Mouse (Mus musculus) E14TG2a.4 (cell line): Measurements from ENCODE around the gene Gm10352.
"Not testable (repeated sequence)": the region's sequence is repeated elsewhere in the genome, so short reads cannot be mapped to it uniquely, and the experiment has no call there.

ENCODE experiments used
- H3K27me3 ChIP-seq: 2 replicates; pipeline ENCODE4 v1.6.1; 2014; ENCODE audit warnings: low read length, control low read depth; ENCODE audit not compliant: insufficient read depth
- H3K36me3 ChIP-seq: 2 replicates; pipeline ENCODE4 v1.6.1; 2014; ENCODE audit warnings: low read length, control low read depth; ENCODE audit not compliant: insufficient read depth
- H3K4me1 ChIP-seq: replicated peaks from 2 replicates; pipeline ENCODE4 v1.6.1; 2014; ENCODE audit warnings: low read depth, low read length, control low read depth
- H3K4me3 ChIP-seq: replicated peaks from 2 replicates; pipeline ENCODE4 v1.5.1; 2014; ENCODE audit warnings: mild to moderate bottlenecking, low read length
- H3K9me3 ChIP-seq: 2 replicates; pipeline ENCODE4 v1.6.1; 2014; ENCODE audit warnings: low read length, control low read depth

Gene Gm10352

DNA sequence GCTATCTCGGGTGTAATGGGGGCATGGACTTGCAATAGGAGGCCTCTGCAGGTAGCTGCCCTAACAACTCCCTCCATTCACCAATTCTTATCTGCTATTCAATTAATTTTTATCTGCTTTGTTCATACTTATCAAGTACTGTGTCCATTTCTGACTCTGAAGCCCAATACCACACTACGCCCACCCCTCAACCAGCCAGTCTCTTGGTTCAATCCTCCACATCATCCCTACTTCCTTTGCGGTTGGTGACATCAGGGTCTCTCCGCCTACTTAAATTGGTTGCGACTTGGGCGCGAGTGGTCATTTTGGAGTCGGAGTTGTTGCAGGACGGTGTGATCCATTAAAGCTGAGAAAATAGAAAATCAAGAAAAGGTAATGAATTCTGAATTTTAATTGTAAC is at the start of gene Gm10352:
TSS of gene Gm10352 (plus strand) at position 301 of the 400 bp plus-strand sequence.
- H3K4me3 ChIP-seq, H3K9me3 ChIP-seq, H3K27me3 ChIP-seq, H3K36me3 ChIP-seq, H3K4me1 ChIP-seq: not testable (repeated sequence)

DNA sequence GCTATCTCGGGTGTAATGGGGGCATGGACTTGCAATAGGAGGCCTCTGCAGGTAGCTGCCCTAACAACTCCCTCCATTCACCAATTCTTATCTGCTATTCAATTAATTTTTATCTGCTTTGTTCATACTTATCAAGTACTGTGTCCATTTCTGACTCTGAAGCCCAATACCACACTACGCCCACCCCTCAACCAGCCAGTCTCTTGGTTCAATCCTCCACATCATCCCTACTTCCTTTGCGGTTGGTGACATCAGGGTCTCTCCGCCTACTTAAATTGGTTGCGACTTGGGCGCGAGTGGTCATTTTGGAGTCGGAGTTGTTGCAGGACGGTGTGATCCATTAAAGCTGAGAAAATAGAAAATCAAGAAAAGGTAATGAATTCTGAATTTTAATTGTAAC is 31.5 kb downstream of the Gm10352 start, which contains the start of gene Gm29289:
TSS of gene Gm29289 (plus strand) at position 301 of the 400 bp plus-strand sequence.
- not testable (repeated sequence) for H3K4me1 ChIP-seq, H3K9me3 ChIP-seq, H3K4me3 ChIP-seq, H3K36me3 ChIP-seq, H3K27me3 ChIP-seq
